Mouse (Mus musculus): Measurements from ENCODE around the gene Apol11b.
"Not testable (repeated sequence)": the region's sequence is repeated elsewhere in the genome, so short reads cannot be mapped to it uniquely, and the experiment has no call there.

GRCm38 (mm10) chr15:77643176-77643575, at the start of gene Apol11b:
- not testable (repeated sequence) for TF ChIP-seq HCFC1 (IDR thresholded peaks at IDR 0.05; ENCODE audit: borderline replicate concordance, insufficient read depth, low read length); CHD2 (IDR thresholded peaks at IDR 0.05; ENCODE audit: low read depth, low read length)
